Mouse (Mus musculus) heart, adult 11 months (tissue): ENCODE measurements around the gene Cul7.
A peak's percentile ranks its signal among the peaks of the same experiment; 100 is the strongest.

Experiments
- DNase-seq: peaks from one replicate; pipeline ENCODE4 v3.0.0; 2022

The Cul7 gene

DNA sequence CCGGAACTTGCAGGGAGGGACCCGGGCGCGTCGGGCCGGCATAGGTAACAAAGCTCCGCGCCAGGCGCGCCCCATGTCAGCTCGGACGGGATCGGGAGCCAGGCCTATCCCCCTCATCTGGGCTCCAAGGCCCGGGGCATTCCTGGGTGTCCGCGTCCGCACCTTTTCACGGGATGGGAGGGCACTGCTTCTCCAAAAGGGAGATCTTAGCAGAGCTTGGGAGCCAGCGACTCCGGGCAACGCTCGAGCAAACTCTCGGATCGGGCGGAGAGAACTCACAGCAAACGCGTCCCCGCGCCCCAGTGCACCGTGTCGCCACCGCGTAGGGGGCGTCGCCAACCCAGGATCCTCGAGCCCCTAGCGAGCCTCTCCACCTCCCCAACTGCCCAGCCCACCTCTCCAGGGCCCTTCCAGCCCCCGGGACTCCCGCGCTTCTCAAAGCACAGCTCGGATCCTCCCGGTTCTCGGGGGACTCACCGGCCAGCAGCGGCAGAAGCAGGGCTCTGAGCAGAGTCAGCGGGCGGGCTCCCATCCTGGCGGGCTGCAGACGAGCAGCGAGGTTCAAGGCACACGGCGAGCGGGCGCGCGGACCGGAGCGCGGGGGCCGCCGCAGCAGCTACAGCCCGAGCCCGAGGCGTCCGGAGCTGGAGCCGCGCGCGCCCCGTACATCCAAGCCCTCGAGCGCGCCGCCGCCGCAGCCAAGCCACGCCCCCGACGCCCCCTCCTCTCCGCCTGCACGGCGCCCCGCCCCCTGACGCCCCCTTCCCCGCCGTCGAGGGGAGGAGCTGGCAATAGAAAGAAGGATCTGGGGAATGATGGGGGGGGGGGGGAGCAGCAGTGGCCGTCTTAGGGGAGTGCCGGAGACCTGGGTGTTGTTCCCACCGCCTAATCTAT, 21.1 kb upstream of the Cul7 start, which contains the start of gene Ptk7:
TSS of gene Ptk7 (minus strand) at position 714 of the 894 bp plus-strand sequence.
- peak; percentile 96 for DNase-seq

DNA sequence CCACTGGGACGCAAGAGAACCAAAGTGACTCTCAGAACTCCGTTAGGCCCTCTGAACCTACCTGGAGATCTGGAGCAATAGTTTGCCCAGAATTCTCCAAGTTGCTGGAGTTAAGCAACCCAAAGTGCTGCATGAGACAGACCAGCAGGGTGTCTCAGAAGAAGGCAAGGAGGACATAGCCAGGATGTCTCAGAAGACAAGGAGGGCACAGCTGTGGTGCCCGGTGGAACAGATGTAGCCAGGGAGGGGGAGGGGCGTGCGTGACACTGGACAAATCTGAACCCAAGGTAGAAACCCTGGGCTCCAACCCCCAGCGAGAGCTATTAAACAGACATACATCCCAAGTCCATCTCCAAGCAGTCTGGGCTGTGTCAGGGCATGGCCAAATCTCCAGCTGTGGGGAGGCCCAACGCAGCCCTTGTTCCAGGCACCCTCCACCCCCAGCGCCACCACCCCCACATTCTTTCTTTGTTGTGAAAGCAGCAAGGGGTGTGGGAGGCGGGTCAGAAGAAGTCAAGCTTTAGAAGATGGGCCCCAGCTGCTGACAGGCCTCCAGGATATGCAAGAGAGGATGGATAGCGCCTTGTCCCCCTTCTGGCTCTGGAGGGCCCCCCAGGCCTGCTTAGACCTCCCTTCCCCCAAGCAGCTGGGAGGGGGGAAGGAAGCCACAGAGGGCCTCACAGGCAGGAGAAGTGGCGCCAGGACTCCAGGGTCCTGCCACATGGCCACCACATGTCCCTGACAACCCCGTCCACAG, 20.3 kb upstream of the Cul7 start:
- DNase-seq: peak; percentile 97

DNA sequence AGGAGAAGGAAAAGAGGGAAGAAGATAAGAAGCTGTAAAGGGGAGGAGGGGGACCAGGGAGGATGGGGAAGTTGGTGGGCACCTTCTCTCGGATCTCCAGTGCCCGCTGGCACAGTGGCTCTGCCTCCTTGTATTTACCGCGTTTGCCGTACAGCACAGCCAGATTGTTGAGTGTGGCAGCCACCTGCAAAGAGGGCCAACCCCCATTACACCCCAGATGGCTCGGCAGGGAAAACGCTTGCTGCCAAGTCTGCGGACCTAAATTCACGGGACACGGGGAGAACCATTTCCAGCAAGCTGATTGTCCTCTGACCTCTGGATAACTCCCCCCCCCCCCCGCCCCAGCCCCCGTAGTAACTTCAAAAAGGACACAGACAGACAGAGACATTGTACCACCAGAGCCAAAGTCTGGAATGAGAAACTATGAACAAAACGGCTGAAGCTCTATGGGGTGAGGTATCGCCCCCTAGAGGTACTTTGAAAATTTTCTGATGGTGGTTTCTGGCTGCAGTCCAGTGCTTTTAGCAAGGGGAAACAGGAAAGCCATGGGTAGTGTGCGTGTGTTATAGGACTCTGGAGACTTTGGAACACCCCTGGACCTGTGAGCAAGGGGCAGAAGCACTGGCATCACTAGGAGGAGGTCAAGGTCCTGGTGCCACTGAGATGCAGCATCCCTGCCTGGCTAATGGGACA, 13.2 kb upstream of the Cul7 start:
- DNase-seq: peak; percentile 96

DNA sequence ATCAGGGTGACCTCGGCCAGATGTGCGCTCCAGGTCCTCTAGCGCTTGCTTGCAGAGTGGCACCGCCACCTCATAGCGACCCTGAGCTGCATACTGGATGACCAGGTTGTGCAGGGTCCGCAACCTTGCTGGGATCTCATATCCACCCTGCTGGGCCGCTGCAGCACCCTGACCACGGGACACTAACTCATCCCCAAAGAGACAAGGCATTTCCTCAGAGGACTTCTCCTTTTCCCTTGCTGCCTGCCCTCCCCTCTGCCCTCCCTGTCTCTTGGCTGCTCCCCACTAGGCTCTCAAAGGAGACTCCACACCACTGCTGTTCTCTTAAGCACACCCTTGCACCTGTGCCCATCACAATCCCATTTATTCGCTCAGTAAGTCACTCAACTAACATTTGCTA, 10.2 kb upstream of the Cul7 start:
- peak; percentile 91 for DNase-seq

DNA sequence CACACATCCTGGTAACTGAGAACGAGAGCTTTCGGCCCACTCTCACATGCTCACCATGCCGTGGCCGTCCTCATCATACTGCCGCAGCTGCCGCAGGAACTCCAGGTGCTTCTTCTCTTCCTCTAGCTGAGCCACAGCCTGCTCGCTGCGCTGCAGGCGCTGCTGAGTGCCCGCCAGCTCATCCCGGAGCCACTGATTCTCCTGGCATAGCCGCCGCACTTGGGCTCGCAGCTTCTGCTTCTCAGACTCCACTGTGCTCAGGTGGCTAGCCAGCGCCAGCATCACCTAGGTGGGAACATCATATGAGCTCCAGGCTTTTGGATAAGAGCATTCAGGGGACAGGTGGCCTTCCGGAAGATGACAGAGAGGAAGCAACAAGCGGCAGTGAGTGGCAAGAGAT, 8.1 kb upstream of the Cul7 start:
- peak; percentile 85 for DNase-seq

DNA sequence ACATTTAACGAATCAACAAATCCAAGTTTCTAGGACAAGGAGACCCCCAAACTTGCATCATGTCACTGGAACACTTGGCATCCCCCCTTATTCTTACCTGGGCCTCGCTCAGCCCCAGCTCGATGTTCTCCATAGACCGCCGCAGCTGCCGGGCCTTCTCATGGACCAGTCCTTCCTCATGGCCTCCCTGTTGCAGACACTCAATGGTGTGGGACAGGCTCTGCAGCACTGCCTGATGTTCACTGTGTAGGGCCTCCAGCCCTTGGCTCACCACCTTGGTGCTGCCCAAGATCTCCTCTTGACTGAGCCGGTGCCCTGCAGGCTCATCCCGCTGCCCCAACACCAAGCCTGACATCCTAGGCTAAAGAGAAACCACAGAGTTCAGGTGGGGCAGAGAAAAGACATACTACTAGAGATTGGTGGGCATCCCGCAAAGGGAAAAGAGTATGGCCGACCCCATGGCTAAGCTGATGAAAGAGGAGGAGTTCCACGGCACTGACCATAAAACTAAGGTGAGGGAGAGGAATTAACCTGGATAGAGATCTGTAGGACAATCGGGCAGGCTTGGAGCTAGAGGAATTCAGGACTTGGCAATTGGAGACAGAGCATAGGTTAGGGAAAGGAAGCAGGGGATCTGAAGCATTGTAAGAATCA, 5.9 kb upstream of the Cul7 start:
- DNase-seq: peak; percentile 90

DNA sequence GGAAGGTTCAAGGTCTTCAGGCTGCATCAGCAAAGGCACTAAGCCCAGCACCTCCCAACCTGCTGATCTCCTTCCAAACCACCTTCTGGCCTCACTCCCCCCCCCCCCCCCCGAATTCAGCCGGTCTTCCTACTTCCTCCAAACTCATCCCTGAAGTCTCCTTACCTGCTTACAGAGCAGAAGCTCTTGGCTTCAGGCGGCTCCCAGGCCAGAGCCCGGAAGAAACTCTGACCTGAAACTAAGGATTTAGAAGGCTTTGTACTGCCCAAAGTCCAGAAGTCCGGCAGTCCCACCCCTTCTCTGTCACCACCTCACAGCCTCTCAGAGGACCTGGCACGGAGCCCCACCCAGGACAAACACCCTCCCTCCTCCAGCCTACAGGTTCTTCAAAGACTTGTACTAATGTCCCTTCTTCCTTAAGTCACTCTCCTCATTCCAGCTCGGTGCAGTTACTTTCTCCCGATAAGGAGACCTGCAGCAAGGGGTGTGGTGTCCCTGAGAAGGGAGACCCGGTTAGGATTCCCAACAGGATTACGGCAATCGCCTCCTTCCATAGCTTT, 5.1 kb upstream of the Cul7 start:
- peak; percentile 96 for DNase-seq

DNA sequence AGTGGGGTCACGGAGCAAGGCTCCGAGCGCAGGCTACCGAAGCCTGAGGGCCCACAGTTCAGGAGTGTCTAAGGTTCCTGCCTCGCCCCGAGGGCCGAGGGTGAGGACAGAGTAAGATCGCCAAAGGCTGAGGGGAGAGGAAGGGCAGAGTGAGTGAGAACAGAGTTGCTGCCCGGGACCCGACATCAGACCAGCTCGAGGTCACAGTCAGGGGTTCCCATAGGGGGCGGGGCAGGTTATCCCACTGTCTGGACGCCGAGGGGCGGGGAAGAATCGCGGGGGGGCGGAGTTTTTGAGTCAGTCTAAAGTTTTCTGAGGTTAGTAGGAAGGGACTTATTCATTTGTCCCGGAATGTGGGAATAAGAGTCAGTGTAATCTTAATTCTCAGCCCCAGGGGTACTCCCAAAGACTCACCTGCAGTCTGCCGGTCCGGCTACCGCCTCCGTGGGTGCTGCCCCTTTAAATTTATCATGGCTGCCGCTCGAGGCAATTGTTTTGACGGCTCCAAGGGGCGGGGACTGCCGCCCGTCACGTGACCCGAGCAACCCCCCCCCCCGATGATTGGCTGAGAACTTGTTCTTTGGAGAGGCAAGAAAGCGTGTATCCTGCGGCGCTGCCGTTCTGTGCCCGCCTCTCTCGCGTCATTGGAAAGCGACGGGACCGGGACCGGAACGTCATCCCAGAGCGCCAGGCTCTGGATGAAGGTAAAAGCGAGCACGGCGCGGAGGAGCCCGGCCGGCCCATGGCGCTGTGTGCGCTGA, 4.4 kb upstream of the Cul7 start, which contains the start of the genes Klc4 and Mrpl2:
TSS of gene Klc4 (minus strand) at position 462 of the 761 bp plus-strand sequence.
TSS of gene Mrpl2 (plus strand) at position 669 of the 761 bp plus-strand sequence.
- peak; percentile 100 for DNase-seq

DNA sequence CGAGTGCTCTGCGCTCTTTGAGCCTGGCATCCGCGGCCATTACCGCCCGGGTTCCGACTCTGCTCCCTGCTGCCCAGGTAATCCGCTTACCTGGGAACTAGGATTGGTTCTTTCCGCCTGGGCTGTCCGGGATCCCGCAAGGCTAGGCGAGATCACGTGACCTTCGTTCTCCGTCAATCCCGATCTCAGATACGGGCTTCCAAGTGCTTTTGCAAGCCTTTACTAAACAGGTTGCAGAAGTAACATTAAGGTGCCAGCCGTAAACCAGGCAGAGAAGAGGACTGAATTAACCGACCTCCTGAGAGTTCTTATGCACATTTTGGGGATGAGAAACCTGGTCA, 3.8 kb upstream of the Cul7 start:
- no peak for DNase-seq

DNA sequence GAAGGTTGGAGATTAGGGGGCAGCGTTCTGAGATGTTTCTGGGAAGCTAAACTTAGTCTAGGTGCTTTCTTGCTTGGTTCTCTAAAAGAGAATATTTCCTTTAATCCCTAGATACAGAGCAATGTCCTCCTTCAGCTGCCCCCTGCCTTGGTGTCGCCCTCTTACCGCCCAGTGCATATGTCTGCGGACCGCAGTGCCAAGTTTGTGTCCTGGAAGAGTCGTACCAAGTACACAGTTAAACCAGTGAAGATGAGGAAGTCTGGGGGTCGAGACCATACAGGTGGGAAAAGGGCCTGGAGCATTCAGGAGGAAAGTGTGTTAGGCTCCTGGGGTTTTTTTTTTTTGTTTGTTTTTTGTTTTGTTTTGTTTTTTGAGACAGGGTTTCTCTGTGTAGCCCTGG, 2.9 kb upstream of the Cul7 start:
- DNase-seq: peak; percentile 90

DNA sequence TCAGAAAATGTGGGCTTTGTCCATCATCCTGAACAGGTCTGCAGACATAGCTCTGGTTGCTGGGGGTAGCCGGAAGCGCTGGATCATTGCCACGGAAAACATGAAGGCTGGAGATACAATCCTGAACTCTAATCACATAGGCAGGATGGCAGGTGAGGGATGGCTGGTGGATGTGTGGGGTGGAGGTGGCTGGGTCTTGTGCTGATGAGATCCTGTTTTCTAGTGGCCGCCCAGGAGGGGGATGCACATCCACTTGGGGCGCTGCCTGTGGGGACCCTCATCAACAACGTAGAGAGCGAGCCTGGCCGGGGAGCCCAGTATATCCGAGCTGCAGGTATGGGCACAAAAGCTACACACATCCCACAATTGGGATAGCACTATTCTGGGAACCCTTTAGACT, 1.7 kb upstream of the Cul7 start:
- DNase-seq: no peak

DNA sequence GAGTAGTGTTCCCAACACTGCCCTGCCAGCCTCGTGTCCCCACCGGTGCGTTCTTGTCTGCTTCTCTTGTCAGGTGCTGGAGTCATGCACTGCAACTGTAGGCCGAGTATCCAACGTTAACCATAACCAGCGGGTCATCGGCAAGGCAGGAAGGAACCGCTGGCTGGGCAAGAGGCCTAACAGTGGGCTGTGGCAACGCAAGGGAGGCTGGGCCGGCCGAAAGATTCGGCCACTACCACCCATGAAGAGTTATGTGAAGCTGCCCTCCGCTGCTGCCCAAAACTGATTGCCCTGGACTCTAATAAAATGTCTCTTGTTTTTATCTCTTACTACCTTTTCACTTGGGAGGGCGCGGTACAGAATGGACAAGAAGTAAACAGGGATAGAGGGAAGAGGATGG, 326 bp upstream of the Cul7 start:
- DNase-seq: no peak

DNA sequence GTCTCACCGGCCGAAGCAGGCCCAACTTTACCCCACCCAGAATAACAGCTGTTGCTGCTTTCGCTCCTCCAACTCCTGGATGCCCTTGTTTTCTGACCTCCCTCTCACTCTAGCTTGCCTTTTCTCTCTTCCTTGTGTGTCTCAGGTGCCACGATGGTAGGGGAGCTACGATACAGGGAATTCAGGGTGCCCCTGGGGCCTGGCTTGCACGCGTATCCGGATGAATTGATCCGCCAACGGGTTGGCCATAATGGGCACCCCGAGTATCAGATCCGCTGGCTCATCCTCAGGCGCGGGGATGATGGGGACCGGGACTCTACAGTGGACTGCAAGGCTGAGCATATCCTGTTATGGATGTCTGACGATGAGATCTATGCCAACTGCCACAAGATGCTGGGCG, 1.2 kb downstream of the Cul7 start:
- peak; percentile 94 for DNase-seq

DNA sequence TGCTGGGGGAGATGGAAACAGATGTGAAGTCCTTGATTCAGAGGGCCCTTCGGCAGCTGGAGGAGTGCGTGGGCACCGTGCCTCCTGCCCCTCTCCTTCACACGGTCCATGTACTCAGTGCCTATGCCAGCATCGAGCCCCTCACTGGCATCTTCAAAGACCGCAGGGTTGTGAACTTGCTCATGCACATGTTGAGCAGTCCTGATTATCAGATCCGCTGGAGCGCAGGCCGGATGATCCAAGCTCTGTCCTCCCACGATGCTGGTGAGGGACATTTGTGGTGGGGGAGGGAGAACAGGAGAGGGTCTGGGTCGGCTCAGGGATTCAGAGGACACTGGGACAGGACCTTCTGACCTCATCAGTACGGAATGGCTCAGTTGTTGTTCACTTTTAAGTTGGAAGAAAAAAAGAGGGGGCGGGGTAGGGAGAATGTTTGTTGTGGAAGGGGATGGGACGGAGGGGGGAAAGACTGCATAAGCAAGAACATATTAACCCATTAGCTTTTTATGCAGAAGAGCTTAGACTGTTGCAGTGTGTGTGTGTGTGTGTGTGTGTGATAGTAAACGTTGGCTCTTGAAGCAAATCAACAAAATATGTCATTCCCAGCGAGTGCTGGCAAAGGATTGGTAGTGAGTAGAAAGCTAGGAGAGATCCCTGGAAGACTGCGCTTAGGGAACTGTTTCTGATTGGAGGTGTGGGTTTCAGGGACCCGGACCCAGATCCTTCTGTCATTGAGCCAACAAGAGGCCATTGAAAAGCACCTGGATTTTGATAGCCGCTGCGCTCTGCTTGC, 1.8 kb downstream of the Cul7 start:
- DNase-seq: peak; percentile 95

DNA sequence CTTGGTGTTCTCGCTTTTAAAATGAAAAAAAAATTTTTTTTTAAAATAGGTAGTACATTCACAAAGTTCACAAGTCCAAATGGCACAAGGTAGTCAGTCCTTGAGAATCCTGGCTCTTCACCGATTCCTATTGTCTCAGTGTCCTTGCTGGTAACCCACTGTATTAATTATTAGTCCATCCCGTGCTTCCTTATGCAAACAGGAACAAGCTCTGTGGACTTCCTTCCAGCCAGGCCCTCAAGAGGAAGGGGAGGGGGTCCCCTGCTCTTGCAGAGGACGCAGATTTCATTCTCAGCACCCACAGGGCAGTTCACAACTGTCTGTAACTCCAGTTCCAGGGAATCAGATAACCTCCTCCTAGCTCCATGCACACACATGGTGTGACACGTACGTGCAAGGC, 5.9 kb downstream of the Cul7 start:
- no peak for DNase-seq

DNA sequence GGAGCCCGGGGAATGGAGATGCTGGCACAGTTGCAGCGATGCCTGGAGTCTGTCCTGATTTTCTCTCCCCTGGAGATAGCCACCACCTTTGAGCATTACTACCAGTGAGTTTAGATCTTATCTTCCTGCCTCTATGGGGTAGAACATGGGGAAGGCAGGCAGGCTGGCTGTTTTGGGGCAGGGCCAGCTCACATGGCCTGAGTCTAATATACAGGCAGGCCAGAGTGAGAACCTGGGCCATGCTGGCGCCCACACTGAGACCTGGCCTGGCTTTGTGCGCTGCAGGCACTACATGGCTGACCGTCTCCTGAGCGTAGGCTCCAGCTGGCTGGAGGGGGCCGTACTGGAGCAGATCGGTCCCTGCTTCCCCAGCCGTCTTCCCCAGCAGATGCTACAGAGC, 11.2 kb downstream of the Cul7 start:
- DNase-seq: no peak

DNA sequence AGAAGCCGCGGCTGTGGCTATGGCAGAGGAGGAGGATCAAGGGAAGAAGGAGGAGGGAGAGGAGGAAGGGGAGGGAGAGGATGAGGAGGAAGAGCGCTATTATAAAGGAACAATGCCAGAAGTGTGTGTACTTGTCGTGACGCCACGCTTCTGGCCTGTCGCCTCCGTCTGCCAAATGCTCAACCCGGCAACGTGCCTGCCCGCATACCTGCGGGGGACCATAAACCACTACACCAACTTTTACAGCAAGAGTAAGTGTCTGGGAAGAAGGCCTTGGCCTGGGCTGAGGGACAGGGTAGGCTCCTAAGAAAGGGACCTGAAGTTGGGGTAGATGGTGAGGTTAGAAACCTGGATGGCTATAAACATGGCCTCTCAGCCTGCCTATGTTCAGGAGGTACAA, 11.8 kb downstream of the Cul7 start:
- no peak for DNase-seq

DNA sequence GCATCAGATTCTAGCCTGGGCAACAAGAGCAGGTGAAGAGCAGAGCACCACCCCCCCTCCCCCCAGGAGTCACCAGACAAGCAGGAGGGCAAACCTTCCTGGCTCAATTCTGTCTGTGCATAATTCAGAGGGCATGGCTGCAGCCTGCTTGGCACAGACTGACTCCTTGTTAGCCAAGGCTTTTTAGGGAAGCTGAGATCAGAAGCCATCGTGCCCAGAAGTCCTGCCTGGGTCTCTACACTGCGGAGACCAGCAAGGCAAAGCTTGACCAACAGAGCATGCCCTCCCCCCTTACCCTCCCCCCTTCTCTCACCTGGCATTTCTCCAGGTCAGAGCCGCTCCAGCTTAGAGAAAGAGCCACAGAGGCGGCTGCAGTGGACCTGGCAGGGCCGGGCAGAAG, 12.6 kb downstream of the Cul7 start:
- DNase-seq: peak; percentile 97

DNA sequence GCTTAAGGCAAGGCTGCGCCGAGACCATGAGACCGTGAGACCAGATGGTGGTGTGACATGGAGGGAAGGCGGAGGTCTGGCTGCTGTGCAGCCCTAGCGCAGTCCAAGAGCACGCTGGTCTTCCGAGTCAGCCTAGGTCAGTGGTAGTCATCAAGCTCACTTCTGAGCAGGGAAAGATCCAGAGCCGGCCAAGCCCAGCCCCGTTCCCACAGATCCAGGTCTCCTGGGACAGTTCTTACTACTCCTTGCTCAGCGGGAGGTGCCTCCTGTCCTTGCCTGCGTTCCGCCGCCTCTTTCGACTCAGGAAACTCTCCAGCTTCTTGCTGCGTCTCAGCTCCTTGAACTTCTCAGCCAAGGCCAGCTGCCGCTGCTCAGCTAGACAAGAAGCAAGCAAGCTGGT, 17.6 kb downstream of the Cul7 start:
- peak; percentile 97 for DNase-seq

DNA sequence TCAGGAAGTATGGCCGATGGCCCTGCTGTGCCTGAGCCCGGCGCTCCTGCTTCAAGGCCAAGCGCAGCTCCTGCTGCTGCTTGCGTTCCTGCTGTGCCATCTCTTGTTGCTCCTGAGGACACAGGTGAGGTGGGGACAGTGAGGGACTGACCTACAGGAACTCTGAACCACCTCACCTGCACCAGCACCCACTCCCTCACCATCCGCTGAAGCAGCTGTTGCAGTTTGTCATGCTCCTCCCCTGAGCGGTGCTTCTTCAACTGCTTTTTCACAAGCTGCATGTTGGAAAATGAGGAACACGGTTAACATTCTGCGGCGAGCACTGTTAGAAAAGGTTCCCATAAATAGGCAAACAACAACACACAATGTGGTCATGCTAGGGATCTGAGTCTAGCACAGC, 19.8 kb downstream of the Cul7 start:
- DNase-seq: peak; percentile 88
